ENCODE assay signal across 17 mouse cellular contexts in genomic region chr8:119881301-119881700, GRCm38 (mm10). TPM values are rescaled to one million over a fixed set of nuclear protein-coding genes. Genes with fewer than 3 reads are reported as not detected.
"Had no signal": no experiment of that assay in that cellular context is flagged by ENCODE, and none has a peak within 500 bp of the region (broad histone marks: within the 10 kb centered on the region; RNA-seq: fewer than 3 reads in every experiment).

No protein-coding gene starts in this region.

- ATAC-seq: hindbrain, postnatal 0 days; inflammation-experienced regulatory T-cells, adult 6 months; intestine, embryonic 16.5 days; liver, postnatal 0 days had no signal

- H3K9me3 ChIP-seq: limb, embryonic 12.5 days; limb, embryonic 15.5 days had no signal

- DNase-seq: left cerebral cortex, postnatal 4 days; liver, postnatal 0 days; midbrain, embryonic 14.5 days; thymus, adult 18-20 months; thymus, postnatal 36 days had no signal

- H3K27ac ChIP-seq: hindbrain, embryonic 14.5 days; hindbrain, postnatal 0 days; limb, embryonic 12.5 days; limb, embryonic 15.5 days; liver, embryonic 14.5 days had no signal

- H3K36me3 ChIP-seq: limb, embryonic 12.5 days had no signal

- H3K9ac ChIP-seq: hindbrain, embryonic 14.5 days; limb, embryonic 12.5 days; limb, embryonic 15.5 days; liver, embryonic 14.5 days; liver, postnatal 0 days had no signal

- H3K4me2 ChIP-seq: hindbrain, embryonic 14.5 days; limb, embryonic 12.5 days; limb, embryonic 15.5 days; liver, embryonic 11.5 days; midbrain, embryonic 11.5 days had no signal

- H3K27me3 ChIP-seq: limb, embryonic 12.5 days; limb, embryonic 15.5 days had no signal

- H3K4me3 ChIP-seq: limb, embryonic 12.5 days; limb, embryonic 15.5 days had no signal

RNA-seq across cellular contexts. Expression of gene Gm20388, which starts 29.3 kb away (rescaled TPM):
- polyA plus RNA-seq: hindbrain, embryonic 14.5 days; hindbrain, postnatal 0 days; limb, embryonic 12.5 days; liver, postnatal 0 days; lung, embryonic 16.5 days; midbrain, embryonic 11.5 days; midbrain, postnatal 0 days; neural tube, embryonic 11.5 days had no signal
